Mouse (Mus musculus) kidney, postnatal 14 days (tissue): ENCODE results near the gene BC053393.
"Not testable (repeated sequence)": the region's sequence is repeated elsewhere in the genome, so short reads cannot be mapped to it uniquely, and the experiment has no call there.

ENCODE experiments used
- DNase-seq: peaks from one replicate; pipeline ENCODE4 v3.0.0; 2022; ENCODE audit warnings: mixed read lengths

The BC053393 gene

DNA sequence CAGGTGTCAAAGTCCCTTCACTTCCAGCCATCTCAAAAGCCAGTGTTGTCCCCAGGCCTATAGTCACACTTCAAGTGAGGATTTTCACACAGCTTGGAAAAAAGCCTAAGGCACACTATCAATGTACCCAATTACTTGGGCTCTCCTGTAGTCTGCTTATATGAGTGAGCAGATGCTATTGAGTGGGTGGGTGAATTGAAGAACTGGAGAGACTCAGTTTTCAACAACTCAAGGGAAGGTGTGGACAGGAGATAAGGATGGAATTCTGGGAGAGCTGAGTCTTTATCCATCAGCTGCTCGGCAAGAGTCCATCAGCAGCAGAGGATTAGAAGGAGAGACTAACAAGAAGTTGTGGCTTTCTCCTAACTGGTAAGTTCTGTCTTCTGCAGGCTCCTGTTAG, at the start of gene BC053393:
BC053393 (plus strand) TSS at position 210 of the 400 bp plus-strand sequence.
- DNase-seq, result no peak

DNA sequence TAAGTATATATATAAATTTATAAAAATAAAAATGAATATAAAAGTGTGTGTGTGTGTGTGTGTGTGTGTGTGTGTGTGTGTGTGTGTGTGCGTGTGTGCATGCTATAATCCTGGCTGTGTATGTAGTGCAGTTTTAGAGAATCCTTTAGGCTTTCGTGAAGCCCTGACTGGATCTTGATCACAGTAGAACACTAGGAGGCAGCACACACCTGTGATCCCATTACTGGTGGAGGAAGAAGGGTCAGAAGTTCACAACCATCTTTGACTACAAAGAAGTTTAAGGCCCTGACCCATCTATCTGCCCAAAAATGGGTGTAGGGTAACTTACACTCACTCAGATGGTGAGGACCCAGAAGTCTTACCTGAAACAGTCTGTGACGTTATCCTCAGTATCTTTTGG, 48.6 kb upstream of the BC053393 start:
- DNase-seq, result peak; percentile 12

DNA sequence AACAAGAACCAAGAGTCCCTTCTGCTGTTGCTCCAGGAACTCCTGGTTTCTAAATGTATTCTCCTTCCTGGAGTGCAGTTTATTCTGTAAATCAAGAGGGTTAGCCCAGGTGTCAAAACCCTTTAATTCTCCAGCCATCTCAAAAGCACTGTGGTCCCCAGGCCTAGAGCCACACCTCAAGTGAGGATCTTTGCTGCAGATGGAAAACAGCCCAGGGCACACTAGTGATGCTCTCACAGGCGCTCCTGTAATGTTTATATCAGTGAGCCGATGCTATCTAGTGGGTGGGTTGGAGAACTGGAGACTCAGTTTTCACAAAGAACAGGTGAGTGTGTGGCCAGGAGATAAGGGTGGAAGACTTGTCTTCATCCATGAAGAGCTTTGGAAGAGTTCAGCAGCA, 47.4 kb upstream of the BC053393 start, which contains the start of gene Gm12169:
Gm12169 (plus strand) TSS at position 301 of the 400 bp plus-strand sequence.
- DNase-seq, result no peak

DNA sequence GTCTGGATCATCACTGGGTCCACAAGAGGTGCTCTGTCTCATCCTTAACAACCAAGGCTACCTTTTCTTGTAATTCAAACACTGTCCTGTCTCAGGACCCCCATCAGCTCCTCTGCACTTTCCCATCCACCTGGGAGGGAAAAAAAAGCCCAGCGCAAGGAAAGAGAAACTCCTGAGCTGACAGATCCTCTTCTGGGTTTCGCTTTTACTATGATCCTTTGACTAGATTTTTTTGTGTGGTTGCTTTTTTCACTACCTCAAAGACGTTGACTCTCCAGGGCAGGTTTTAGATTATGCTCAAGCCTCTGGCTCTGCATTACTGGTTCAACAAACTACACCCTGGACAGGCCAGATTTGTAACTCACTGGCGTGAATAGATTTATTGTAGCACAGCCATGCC, 41.2 kb upstream of the BC053393 start:
- peak; percentile 2 for DNase-seq

GRCm38 (mm10) chr11:46536978-46537377, 34.4 kb upstream of the BC053393 start:
- DNase-seq, result no peak

DNA sequence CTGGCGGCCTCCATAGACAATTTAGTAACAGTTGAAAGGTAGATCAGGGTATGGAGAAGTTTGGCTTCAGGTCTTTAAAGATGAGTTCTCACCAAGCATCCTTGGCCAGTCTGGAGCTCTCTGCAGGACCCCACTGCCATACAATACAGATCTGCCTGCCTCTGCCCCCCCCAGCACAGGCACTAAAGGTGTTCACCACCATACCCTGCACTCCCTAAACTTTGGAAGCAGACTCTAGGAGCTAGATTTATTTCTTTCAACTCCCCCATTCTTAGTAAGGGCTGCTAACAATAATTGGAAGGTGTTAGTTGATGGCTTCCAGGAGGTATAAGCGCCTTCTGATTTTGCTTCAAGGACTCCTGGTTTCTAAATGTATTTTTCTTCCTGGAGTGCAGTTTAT, 27.8 kb upstream of the BC053393 start:
- no peak for DNase-seq

DNA sequence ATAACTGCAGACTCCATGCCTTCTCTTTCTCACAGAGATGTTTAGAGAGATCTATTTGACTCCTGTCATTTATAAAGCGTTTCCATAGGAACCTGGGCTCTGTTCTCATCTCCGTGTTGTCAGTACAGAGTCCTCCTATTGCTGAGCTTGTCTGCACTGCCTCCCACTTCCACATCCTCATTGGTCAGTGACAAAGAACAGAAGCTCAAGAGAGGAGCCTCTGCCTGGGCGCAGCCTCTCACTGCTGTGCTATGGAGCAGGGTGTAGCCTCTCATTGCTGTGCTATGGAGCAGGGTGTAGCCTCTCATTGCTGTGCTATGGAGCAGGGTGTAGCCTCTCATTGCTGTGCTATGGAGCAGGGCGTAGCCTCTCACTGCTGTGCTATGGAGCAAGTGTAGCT, 21.6 kb upstream of the BC053393 start:
- DNase-seq, result no peak

GRCm38 (mm10) chr11:46552741-46553140, 18.6 kb upstream of the BC053393 start:
- no peak for DNase-seq

GRCm38 (mm10) chr11:46561096-46561495, 10.2 kb upstream of the BC053393 start:
- no peak for DNase-seq

DNA sequence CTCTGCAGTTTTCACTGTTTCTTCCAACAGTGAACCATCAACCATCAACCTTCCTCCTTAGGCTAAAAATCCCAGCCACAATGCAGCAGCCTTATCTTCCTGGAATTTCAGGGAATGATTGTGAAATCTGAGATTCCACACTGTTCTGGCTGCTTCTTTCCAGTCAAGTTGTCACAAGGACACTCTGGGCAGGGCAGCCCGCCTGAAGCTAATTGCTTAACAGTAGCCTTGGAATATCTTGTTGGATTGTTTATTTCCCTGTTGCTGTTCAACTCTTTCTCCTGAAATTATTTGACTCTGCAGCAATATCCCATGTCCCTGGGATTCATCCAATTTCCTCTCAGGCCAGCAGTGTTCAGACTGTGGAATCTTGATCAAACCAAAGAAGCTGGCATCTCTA, 6.7 kb upstream of the BC053393 start:
- no peak for DNase-seq

- DNase-seq, result no peak
Observed at GRCm38 (mm10) chr11:46565967-46566366, 5.4 kb upstream of the BC053393 start.

- DNase-seq, result no peak
Observed at GRCm38 (mm10) chr11:46569107-46569506, 2.2 kb upstream of the BC053393 start.

DNA sequence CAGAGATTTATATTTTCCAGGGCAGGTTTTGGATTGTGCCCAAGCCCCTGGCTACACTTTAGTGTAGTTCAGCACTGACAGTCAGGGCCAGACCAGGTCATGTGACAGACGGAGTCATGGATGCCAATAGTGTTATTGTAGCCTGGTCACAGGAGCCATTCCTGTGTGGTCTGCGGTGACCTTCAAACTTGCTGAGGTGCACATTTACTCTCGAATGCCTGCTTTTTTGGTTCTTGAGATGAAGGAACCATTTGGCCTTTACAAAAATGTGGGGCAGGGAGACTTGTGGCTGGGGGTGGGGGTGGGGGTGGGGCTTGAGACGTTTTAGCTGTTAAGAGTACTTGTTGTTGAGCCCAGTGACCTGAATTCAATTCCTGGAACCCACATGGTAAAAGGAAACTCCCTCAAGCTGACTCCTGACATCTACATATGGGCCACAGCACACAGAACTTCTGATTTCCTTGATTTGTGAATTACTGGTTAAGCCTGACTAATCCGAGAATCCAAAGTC, 7.5 kb downstream of the BC053393 start:
- peak; percentile 60 for DNase-seq

GRCm38 (mm10) chr11:46580428-46580827, 9.1 kb downstream of the BC053393 start:
- no peak for DNase-seq

DNA sequence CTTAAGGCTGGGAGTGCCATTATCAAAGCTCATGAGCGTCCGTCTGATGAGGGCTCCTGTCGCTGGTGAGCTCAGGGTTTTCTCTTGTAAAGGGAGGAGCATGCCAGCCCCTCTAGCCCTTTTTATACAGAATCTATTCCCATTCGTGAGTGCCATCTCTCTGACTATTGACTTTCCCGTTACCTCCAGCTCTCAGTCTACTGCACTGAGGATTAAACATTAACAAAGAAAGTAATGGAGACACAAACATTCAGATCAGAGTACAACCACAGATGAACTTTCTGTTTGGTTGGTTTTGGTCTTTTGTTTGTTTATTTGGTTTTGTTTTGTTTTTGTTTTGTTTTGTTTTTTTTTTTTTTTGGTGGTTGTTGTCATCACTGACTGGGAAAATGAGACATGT, 11.4 kb downstream of the BC053393 start:
- no peak for DNase-seq

- DNase-seq, result no peak
Observed at GRCm38 (mm10) chr11:46592416-46592815, 21.1 kb downstream of the BC053393 start.

DNA sequence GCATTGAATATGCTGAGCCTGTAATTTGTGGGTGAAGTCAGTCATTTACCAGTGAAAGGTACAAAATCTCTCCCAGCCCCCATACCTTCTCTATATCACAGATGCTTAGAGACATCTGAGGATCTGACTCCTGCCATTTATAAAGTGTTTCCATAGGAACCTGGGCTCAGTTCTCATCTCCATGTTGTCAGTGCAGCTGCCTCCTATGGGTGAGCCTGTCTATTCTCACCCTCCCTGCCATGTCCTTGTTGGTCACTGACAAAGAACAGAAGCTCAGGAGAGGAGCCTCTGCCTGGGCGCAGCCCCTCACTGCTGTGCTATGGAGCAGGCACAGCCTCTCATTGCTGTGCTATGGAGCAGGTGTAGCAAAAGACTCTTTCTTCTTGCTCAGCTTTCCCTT, 48.6 kb downstream of the BC053393 start:
- no peak for DNase-seq

DNA sequence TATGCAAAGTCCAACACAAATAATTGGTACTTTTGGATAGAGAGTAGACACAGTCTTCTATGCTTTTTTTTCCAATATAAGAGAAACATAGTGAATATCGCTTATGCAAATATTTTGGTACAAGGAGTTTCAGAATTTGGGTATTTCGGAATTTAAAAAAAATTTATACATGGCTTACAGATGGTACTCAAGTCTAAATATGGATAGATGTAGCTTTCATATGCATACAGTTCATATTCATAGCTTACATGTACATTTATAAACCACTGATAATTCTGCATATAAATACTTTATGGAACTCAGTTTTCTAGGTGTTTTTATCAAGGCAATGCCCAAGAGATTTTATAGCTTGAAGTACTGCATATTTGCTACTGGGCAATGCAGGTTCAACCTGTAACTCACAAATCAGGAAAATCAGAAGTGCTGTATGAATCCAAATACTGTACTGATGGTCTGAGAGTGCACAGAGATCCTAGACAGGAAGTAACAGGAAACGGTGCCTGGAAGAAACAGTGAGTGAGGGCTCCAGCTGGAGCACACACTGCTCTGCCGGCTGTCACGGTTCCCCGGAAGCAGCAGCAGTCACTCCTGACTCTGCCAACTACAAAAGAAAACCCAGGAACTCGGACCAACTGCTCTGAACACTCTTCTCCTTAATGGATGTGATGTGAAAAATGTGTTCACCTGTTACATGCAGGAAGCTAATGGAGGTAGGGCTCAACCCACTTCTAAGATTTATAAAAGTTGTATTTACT, 49.3 kb downstream of the BC053393 start:
- no peak for DNase-seq

GRCm38 (mm10) chr11:46629211-46629795, 58.0 kb downstream of the BC053393 start, which contains the start of gene Dppa1:
Gene Dppa1, minus strand, starts transcription at chr11:46629261.
- no peak for DNase-seq

DNA sequence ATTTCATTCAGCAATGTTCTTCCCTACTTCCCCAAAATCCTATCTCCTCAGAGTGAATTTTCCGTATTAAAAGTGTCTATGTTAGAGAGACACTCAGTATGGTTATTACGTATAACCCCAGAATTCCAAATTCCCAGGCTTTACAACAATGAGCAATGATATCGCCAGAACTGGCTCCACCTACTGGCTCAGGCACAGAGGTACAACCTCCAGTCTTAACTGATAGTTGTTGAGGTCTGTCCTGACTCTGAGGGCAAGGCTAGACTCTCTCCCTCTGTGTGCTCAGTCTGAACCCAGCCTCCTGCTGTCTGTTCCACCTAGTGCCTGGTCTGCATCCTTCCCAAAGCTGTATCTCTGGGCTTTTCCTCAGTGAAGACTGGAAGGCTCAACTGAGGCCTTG, 60.3 kb downstream of the BC053393 start:
- DNase-seq, result peak; percentile 36

DNA sequence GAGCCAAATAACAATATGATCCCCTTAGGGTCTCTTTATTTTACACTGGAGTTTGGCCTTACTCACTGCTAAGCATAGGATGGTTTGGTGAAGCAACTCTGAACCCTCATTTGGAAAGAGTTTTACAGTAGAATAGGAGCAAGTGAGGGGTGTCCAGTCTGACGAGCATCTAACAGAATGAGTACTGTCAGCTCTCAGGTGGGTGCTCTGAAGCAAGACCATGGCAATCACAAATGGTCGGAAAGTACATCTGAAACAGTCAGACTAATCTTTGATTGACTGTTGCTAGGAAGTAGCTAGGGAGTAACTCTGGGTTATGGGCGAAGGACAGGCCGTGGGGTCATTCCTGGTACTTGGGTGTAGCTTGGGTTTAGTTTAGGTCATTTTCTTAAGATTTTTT, 64.2 kb downstream of the BC053393 start:
- DNase-seq, result not testable (repeated sequence)

DNA sequence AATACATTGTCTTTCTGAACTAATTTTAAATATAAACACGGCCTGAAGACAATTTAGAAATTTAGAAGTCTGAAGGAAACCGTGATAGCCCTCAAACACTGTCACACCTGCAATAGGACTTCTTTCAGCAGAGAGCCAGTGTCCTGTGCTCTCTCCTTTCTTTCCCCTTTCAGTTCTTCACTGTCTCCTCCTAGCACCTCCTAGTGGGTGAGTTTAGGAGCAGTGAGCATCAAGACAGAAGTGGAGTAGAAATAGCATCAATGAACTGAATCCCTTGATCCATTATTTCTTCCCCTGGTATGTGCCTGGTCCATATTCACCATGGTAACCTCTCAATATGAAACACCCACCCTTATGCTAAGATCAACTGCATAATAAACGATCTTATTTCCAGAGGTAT, 65.2 kb downstream of the BC053393 start:
- DNase-seq, result no peak
